Mouse (Mus musculus) liver, postnatal 0 days (tissue): ENCODE measurements around the gene Troap. TPM values are rescaled to one million over a fixed set of nuclear protein-coding genes. Genes with fewer than 3 reads are reported as not detected.
"Not testable (repeated sequence)": the region's sequence is repeated elsewhere in the genome, so short reads cannot be mapped to it uniquely, and the experiment has no call there.

Source experiments
- ATAC-seq: fragments of 200-750 bp; cut with Nextera tagmentation; 2 replicates; pipeline ENCODE4 v1.8.0; 2017; ENCODE audit warnings: mild to moderate bottlenecking, moderate library complexity
- DNase-seq: peaks from one replicate; pipeline ENCODE4 v3.0.0-alpha.2; 2016
- H3K27ac ChIP-seq: fragments of 300-500 bp; sonication (generic); 2 replicates; pipeline ENCODE4 v1.5.1; 2014; ENCODE audit warnings: antibody characterized with exemption, moderate library complexity, mild to moderate bottlenecking, low read depth
- H3K27me3 ChIP-seq: fragments of 300-500 bp; sonication (generic); 2 replicates; pipeline ENCODE4 v1.6.1; 2014; ENCODE audit warnings: low read length, control low read depth, mixed read lengths; ENCODE audit not compliant: insufficient read depth
- H3K36me3 ChIP-seq: fragments of 300-500 bp; sonication (generic); replicated peaks from 2 replicates; pipeline ENCODE4 v1.6.1; 2014; ENCODE audit warnings: mild to moderate bottlenecking, control low read depth, low read length, moderate library complexity, mixed read lengths; ENCODE audit not compliant: insufficient read depth
- H3K4me1 ChIP-seq: fragments of 300-500 bp; sonication (generic); 2 replicates; pipeline ENCODE4 v1.6.1; 2014; ENCODE audit warnings: antibody characterized with exemption, mild to moderate bottlenecking, control low read depth; ENCODE audit not compliant: insufficient read depth
- H3K4me2 ChIP-seq: fragments of 300-500 bp; sonication (generic); 2 replicates; pipeline ENCODE4 v1.6.1; 2014; ENCODE audit warnings: low read depth, mild to moderate bottlenecking, low read length, moderate library complexity, mixed read lengths
- H3K4me3 ChIP-seq: fragments of 300-500 bp; sonication (generic); 2 replicates; pipeline ENCODE4 v1.5.1; 2014; ENCODE audit warnings: low read depth, low read length
- H3K9ac ChIP-seq: fragments of 300-500 bp; sonication (generic); replicated peaks from 2 replicates; pipeline ENCODE4 v1.6.1; 2014; ENCODE audit warnings: mild to moderate bottlenecking, moderate library complexity
- H3K9me3 ChIP-seq: fragments of 300-500 bp; sonication (generic); 2 replicates; pipeline ENCODE4 v1.6.1; 2016; ENCODE audit warnings: mild to moderate bottlenecking, control low read depth, low read length, mixed read lengths
- CTCF ChIP-seq: sonication (generic); IDR thresholded peaks from 2 replicates; pipeline ENCODE4 v1.5.1; 2016; ENCODE audit warnings: antibody characterized with exemption, low read depth
- EP300 ChIP-seq: IDR thresholded peaks from 2 replicates; pipeline ENCODE4 v1.6.1; 2016; ENCODE audit warnings: antibody characterized with exemption, low read depth, mild to moderate bottlenecking
- WGBS: fragments of 180-500 bp; shearing (Covaris S2); extraction: QIAGEN DNeasy Blood & Tissue Kit; methylation state at CpG from one replicate; pipeline ENCODE4 v1.1.7; 2014; ENCODE audit not compliant: insufficient replicate concordance; 5-methylcytosine and 5-hydroxymethylcytosine counted together
- polyA plus RNA-seq: library from polyadenylated mRNA; unstranded; fragments of >200 nt; fragmentation: Nextera tagmentation; extraction: Ambion mirVana; gene quantifications from 2 replicates; pipeline ENCODE4 v1.2.1, GENCODE M21; 2015

Troap gene
- polyA plus RNA-seq, 1 experiment from 2014 or later, result 6.7 TPM

DNA sequence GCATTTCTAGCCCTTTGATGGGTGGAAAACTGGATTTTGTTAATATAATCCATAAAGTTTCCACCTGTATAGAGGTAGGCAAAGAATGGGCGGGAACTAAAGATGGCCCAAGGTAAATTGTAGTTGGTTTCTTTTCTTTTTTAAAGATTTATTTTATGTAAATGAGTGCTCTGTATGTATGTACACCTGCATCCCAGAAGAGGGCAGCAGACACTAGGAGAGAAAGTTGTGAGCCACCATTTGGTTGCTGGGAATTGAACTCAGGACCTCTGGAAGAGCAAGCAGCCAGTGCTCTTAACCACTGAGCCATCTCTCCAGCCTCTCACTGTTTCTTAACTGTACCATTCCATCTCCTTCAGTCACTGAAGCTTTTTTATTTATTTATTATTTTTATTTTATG is 2.4 kb upstream of the Troap start:
- Histone ChIP-seq H3K4me1 (peaks cover 10% of the 10 kb centered on the region), H3K9me3 (no peaks in the 10 kb centered on the region), H3K4me3 (no peak overlapping the region), H3K27me3 (no peaks in the 10 kb centered on the region), H3K36me3 (peaks cover under 1% of the 10 kb centered on the region; the same call in 1 of the 2 replicates), H3K27ac (no peak overlapping the region), H3K4me2 (no peak overlapping the region), H3K9ac (no peak overlapping the region)
- TF ChIP-seq EP300 (no peak), CTCF (peak; percentile 36; the same call in 1 of the 2 replicates)
- no peak for DNase-seq
- WGBS, result 67% methylated on average over 1 of the region's 1 CpGs
- ATAC-seq, result no peak

DNA sequence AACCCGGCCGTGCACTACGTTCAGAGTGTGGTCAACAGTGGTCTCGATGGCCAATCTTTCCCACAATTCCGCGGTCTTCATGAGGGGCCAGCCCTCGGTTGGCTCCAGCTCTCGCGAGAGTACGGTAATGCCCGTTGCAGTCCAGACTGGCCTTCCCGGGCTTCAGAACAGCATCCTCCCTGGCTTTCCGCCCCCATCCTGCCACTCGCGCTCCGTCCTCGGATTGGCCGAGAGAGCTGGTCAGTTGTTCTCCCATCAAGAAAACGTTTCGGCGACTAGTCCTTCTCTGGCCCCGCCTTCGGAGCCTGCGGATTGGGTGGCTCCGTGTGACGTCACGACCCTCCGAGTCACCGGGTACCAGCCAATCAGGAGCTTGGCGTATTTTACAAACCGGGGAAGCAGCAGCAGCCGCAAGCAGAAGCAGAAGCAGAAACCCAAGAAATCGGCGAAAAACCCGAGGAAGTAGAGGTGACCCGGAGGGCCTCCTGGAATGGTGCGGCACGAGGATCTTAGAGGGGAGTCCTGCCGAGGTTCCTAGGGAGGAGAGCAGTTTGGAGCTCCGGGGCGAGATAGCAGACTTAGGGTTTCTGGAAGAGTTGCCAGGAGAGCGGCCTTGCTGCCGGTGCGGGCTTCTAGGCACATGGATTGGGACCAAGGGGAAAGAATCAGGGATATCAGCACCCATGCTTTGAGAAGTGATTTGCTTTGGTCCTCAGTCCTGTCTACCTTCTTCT is 392 bp downstream of the Troap start:
- ATAC-seq, result peak; percentile 97
- TF ChIP-seq CTCF, result no peak
- no peak for TF ChIP-seq EP300

GRCm38 (mm10) chr15:99076011-99076410 is 1.6 kb downstream of the Troap start:
- not testable (repeated sequence) for DNase-seq, H3K9me3 ChIP-seq, H3K27ac ChIP-seq, ATAC-seq, H3K27me3 ChIP-seq
- Histone ChIP-seq H3K4me2 (peak overlapping the region; percentile 78), H3K4me1 (peaks cover 10% of the 10 kb centered on the region), H3K36me3 (peaks cover 18% of the 10 kb centered on the region; the same call in 1 of the 2 replicates), H3K9ac (peak overlapping the region; percentile 78; the same call in 1 of the 2 replicates), H3K4me3 (peak overlapping the region; percentile 69; the same call in 1 of the 2 replicates)
- WGBS, result 96% methylated on average over 3 of the region's 3 CpGs

More for the DNA sequence above, 392 bp downstream of the Troap start:
- H3K4me3 ChIP-seq, result peak overlapping the region; percentile 69
- H3K4me2 ChIP-seq, result peak overlapping the region; percentile 78
- WGBS, result under 1% methylated on average over 44 of the region's 44 CpGs
- peak overlapping the region; percentile 89 for H3K27ac ChIP-seq
- peaks cover 13% of the 10 kb centered on the region; the same call in 1 of the 2 replicates for H3K36me3 ChIP-seq
- peak overlapping the region; percentile 78 for H3K9ac ChIP-seq
- H3K9me3 ChIP-seq, result no peaks in the 10 kb centered on the region
- DNase-seq, result peak; percentile 97
- H3K27me3 ChIP-seq, result no peaks in the 10 kb centered on the region
- H3K4me1 ChIP-seq, result peaks cover 10% of the 10 kb centered on the region

DNA sequence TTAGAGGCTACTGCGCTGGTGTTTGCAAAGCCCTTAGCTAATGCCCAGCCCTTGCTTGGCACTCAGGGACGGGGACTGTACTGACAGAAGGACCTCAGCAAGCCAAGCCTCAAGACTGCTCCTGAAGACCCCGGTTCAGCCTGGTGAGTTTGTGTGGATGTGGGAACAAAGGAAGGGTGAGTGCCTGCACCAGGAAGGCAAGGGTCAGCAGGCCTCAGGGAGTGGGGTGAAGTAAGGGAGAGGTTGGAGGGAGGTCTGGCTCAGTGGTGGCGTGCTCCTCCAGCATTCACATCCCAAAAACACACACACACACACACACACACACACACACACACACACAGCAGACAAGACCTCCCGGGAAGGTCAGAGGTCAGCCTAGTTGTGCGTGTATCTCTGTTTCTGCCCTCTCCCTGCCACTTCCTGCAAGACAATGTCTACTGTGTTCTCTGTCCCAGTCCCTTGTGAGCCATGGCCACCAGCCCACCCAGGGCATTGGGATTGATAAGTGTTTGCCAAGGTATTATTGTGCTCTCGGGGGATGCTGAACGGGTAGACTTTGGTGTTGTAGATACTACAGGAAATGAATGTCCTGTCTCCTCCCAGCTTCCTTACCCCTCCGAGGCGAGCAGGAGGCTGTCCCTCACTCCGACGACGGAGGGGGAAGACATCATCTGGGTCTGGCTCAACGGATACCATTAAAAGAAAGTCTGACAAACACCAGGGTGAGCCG is 4.0 kb downstream of the Troap start:
- H3K4me2 ChIP-seq, result no peak overlapping the region
- WGBS, result 75% methylated on average over 14 of the region's 15 CpGs
- H3K27me3 ChIP-seq, result no peaks in the 10 kb centered on the region
- no peak for TF ChIP-seq EP300
- TF ChIP-seq CTCF, result no peak
- DNase-seq (no peak), ATAC-seq (no peak)
- H3K9ac ChIP-seq, result no peak overlapping the region
- no peak overlapping the region for H3K27ac ChIP-seq
- peaks cover 28% of the 10 kb centered on the region; the same call in 1 of the 2 replicates for H3K36me3 ChIP-seq
- H3K4me1 ChIP-seq, result peaks cover 10% of the 10 kb centered on the region
- H3K4me3 ChIP-seq, result no peak overlapping the region
- no peaks in the 10 kb centered on the region for H3K9me3 ChIP-seq

GRCm38 (mm10) chr15:99079804-99080203 is 5.4 kb downstream of the Troap start:
- no peak for ATAC-seq
- Histone ChIP-seq H3K4me3 (no peak overlapping the region), H3K27ac (no peak overlapping the region), H3K9ac (no peak overlapping the region), H3K4me1 (peaks cover 10% of the 10 kb centered on the region), H3K4me2 (no peak overlapping the region), H3K9me3 (no peaks in the 10 kb centered on the region), H3K27me3 (peaks cover 7% of the 10 kb centered on the region; the same call in 1 of the 2 replicates), H3K36me3 (peaks cover 28% of the 10 kb centered on the region; the same call in 1 of the 2 replicates)
- no peak for TF ChIP-seq EP300
- no peak for TF ChIP-seq CTCF
- WGBS, result 70% methylated on average over 3 of the region's 3 CpGs
- DNase-seq, result no peak

GRCm38 (mm10) chr15:99082322-99082721 is 7.9 kb downstream of the Troap start:
- H3K4me1 ChIP-seq, result peaks cover 6% of the 10 kb centered on the region
- DNase-seq (no peak), ATAC-seq (no peak)
- peaks cover 24% of the 10 kb centered on the region; the same call in 1 of the 2 replicates for H3K36me3 ChIP-seq
- no peak overlapping the region for H3K9ac ChIP-seq
- peaks cover 22% of the 10 kb centered on the region for H3K27me3 ChIP-seq
- H3K27ac ChIP-seq, result no peak overlapping the region
- TF ChIP-seq CTCF (no peak), EP300 (no peak)
- 92% methylated on average over 11 of the region's 12 CpGs for WGBS
- H3K9me3 ChIP-seq, result no peaks in the 10 kb centered on the region
- no peak overlapping the region for H3K4me3 ChIP-seq
- H3K4me2 ChIP-seq, result no peak overlapping the region
